Mouse (Mus musculus) testis, adult 2 months (tissue): Measurements from ENCODE around the gene Armc3. TPM values are rescaled to one million over a fixed set of nuclear protein-coding genes. Genes with fewer than 3 reads are reported as not detected.

Experiments
- H3K27ac ChIP-seq: fragments of 200-500 bp; 2 replicates; pipeline ENCODE4 v1.5.1; 2012; ENCODE audit warnings: low read depth, low read length; ENCODE audit not compliant: control insufficient read depth, insufficient read depth
- H3K27me3 ChIP-seq: fragments of 200-500 bp; 2 replicates; pipeline ENCODE4 v1.6.1; 2012; ENCODE audit warnings: mild to moderate bottlenecking, low read length, moderate library complexity; ENCODE audit not compliant: control insufficient read depth, insufficient read depth
- H3K36me3 ChIP-seq: fragments of 200-500 bp; 2 replicates; pipeline ENCODE4 v1.6.1; 2012; ENCODE audit warnings: mild to moderate bottlenecking, low read length; ENCODE audit not compliant: control insufficient read depth, insufficient read depth
- H3K4me1 ChIP-seq: fragments of 200-500 bp; 2 replicates; pipeline ENCODE4 v1.6.1; 2012; ENCODE audit warnings: low read length; ENCODE audit not compliant: control insufficient read depth, insufficient read depth
- H3K4me3 ChIP-seq: fragments of 200-500 bp; 2 replicates; pipeline ENCODE4 v1.5.1; 2012; ENCODE audit warnings: low read depth, mild to moderate bottlenecking, low read length, moderate library complexity, mixed read lengths; ENCODE audit not compliant: control insufficient read depth
- CTCF ChIP-seq: fragments of 200-500 bp; IDR thresholded peaks from 2 replicates; pipeline ENCODE4 v1.5.1; 2012; ENCODE audit warnings: low read depth, mild to moderate bottlenecking, inconsistent platforms, low read length, moderate library complexity; ENCODE audit not compliant: control insufficient read depth, insufficient read depth, insufficient replicate concordance
- POLR2A ChIP-seq: fragments of 200-500 bp; IDR thresholded peaks from 2 replicates; pipeline ENCODE4 v1.6.1; 2012; ENCODE audit warnings: low read depth, mild to moderate bottlenecking, inconsistent platforms, low read length, moderate library complexity; ENCODE audit not compliant: control insufficient read depth
- polyA plus RNA-seq: library from polyadenylated mRNA; depleted of rRNA; stranded (reverse); fragments of >200 nt; gene quantifications from 2 replicates; pipeline ENCODE4 v1.2.3, GENCODE M21; 2012

Gene Armc3
- polyA plus RNA-seq, 1 experiment: 41.3 TPM

GRCm38 (mm10) chr2:19255037-19255436 is 55.9 kb downstream of the Armc3 start:
- no peaks in the 10 kb centered on the region for H3K27me3 ChIP-seq
- no peaks in the 10 kb centered on the region for H3K36me3 ChIP-seq
- TF ChIP-seq CTCF (no peak), POLR2A (no peak)
- H3K4me1 ChIP-seq: no peaks in the 10 kb centered on the region
- no peak overlapping the region for H3K4me3 ChIP-seq
- H3K27ac ChIP-seq: no peak overlapping the region

GRCm38 (mm10) chr2:19257255-19257654 is 58.2 kb downstream of the Armc3 start:
- no peaks in the 10 kb centered on the region for H3K36me3 ChIP-seq
- H3K4me3 ChIP-seq: no peak overlapping the region
- H3K4me1 ChIP-seq: no peaks in the 10 kb centered on the region
- H3K27me3 ChIP-seq: no peaks in the 10 kb centered on the region
- TF ChIP-seq POLR2A (no peak), CTCF (no peak)
- H3K27ac ChIP-seq: no peak overlapping the region

GRCm38 (mm10) chr2:19260399-19260798 is 61.3 kb downstream of the Armc3 start:
- Histone ChIP-seq H3K4me1 (no peaks in the 10 kb centered on the region), H3K27me3 (no peaks in the 10 kb centered on the region), H3K27ac (no peak overlapping the region), H3K4me3 (no peak overlapping the region), H3K36me3 (no peaks in the 10 kb centered on the region)
- TF ChIP-seq POLR2A (no peak), CTCF (no peak)

GRCm38 (mm10) chr2:19263375-19263774 is 64.3 kb downstream of the Armc3 start:
- Histone ChIP-seq H3K27ac (no peak overlapping the region), H3K27me3 (no peaks in the 10 kb centered on the region), H3K4me3 (no peak overlapping the region), H3K4me1 (no peaks in the 10 kb centered on the region), H3K36me3 (no peaks in the 10 kb centered on the region)
- no peak for TF ChIP-seq POLR2A
- peak; percentile 11; the same call in 1 of the 2 replicates for TF ChIP-seq CTCF

GRCm38 (mm10) chr2:19265834-19266233 is 66.7 kb downstream of the Armc3 start:
- H3K4me3 ChIP-seq: no peak overlapping the region
- H3K27ac ChIP-seq: no peak overlapping the region
- H3K36me3 ChIP-seq: no peaks in the 10 kb centered on the region
- no peaks in the 10 kb centered on the region for H3K4me1 ChIP-seq
- TF ChIP-seq POLR2A (no peak), CTCF (no peak)
- H3K27me3 ChIP-seq: no peaks in the 10 kb centered on the region

- TF ChIP-seq POLR2A: no peak
- TF ChIP-seq CTCF: no peak
- Histone ChIP-seq H3K4me1 (no peaks in the 10 kb centered on the region), H3K27me3 (no peaks in the 10 kb centered on the region), H3K4me3 (no peak overlapping the region), H3K27ac (no peak overlapping the region), H3K36me3 (no peaks in the 10 kb centered on the region)
Measured at GRCm38 (mm10) chr2:19267396-19267795, 68.3 kb downstream of the Armc3 start.

GRCm38 (mm10) chr2:19269955-19270354 is 70.9 kb downstream of the Armc3 start:
- no peak overlapping the region for H3K27ac ChIP-seq
- H3K4me3 ChIP-seq: no peak overlapping the region
- no peaks in the 10 kb centered on the region for H3K27me3 ChIP-seq
- no peaks in the 10 kb centered on the region for H3K4me1 ChIP-seq
- H3K36me3 ChIP-seq: no peaks in the 10 kb centered on the region
- TF ChIP-seq CTCF: no peak
- no peak for TF ChIP-seq POLR2A

- Histone ChIP-seq H3K27me3 (no peaks in the 10 kb centered on the region), H3K36me3 (no peaks in the 10 kb centered on the region), H3K4me1 (no peaks in the 10 kb centered on the region), H3K4me3 (no peak overlapping the region), H3K27ac (no peak overlapping the region)
- TF ChIP-seq POLR2A (no peak), CTCF (no peak)
Measured at GRCm38 (mm10) chr2:19270709-19271120, 71.6 kb downstream of the Armc3 start.
